In genomic region chr2:112328069-112328777, GRCm38 (mm10) we compare ENCODE assay signal across 21 mouse cellular contexts. TPM values are rescaled to one million over a fixed set of nuclear protein-coding genes. Genes with fewer than 3 reads are reported as not detected.
DNase-seq lines count a peak whose midpoint lies in the region; ATAC-seq and TF ChIP-seq lines count a peak whose summit lies in the region.
"Had no signal": no experiment of that assay in that cellular context is flagged by ENCODE, and none has a peak within 500 bp of the region (broad histone marks: within the 10 kb centered on the region; RNA-seq: fewer than 3 reads in every experiment).

No protein-coding gene starts in this region.

- no peaks in the 10 kb centered on the region for H3K9me3 ChIP-seq in forebrain, embryonic 15.5 days
- H3K9me3 ChIP-seq in forebrain, embryonic 10.5 days = no peaks in the 10 kb centered on the region
- H3K9me3 ChIP-seq in liver, embryonic 14.5 days (ENCODE audit: control insufficient read depth, low read length) = no peaks in the 10 kb centered on the region
- H3K9me3 ChIP-seq: embryonic facial prominence, embryonic 13.5 days; hindbrain, embryonic 10.5 days; limb, embryonic 15.5 days; neural tube, embryonic 12.5 days had no signal

- no peak overlapping the region for H3K4me2 ChIP-seq in forebrain, embryonic 15.5 days (replicated peaks)
- H3K4me2 ChIP-seq in liver, embryonic 14.5 days (ENCODE audit: low read depth) = peak overlapping the region; percentile 36
- H3K4me2 ChIP-seq: embryonic facial prominence, embryonic 13.5 days; limb, embryonic 15.5 days; neural tube, embryonic 12.5 days had no signal

- H3K4me3 ChIP-seq in forebrain, embryonic 15.5 days = no peak overlapping the region
- no peak overlapping the region for H3K4me3 ChIP-seq in forebrain, embryonic 10.5 days
- no peak overlapping the region for H3K4me3 ChIP-seq in liver, embryonic 14.5 days (ENCODE audit: insufficient read depth in 1 of 2, low read depth in 2 of 2, low read length in 2 of 2)
- H3K4me3 ChIP-seq: embryonic facial prominence, embryonic 13.5 days; hindbrain, embryonic 10.5 days; limb, embryonic 15.5 days; neural tube, embryonic 12.5 days had no signal

- no peak for TF ChIP-seq CTCF in liver, embryonic 14.5 days (IDR thresholded peaks at IDR 0.05; ENCODE audit: low read depth)

- no peaks in the 10 kb centered on the region for H3K27me3 ChIP-seq in forebrain, embryonic 15.5 days
- H3K27me3 ChIP-seq in forebrain, embryonic 10.5 days (ENCODE audit: poor library complexity, severe bottlenecking) = no peaks in the 10 kb centered on the region
- no peaks in the 10 kb centered on the region for H3K27me3 ChIP-seq in liver, embryonic 14.5 days (ENCODE audit: control insufficient read depth, insufficient read depth, low read length)
- H3K27me3 ChIP-seq: embryonic facial prominence, embryonic 13.5 days; limb, embryonic 15.5 days; neural tube, embryonic 12.5 days had no signal

- no peak for DNase-seq in forebrain, embryonic 10.5 days (ENCODE audit: extremely low spot score, low spot score)
- DNase-seq in liver, embryonic 14.5 days (ENCODE audit: low read depth in 3 of 3, low spot score in 3 of 3) = peak; percentile 54 to 60 (median 57)
- DNase-seq in thymus, postnatal 14 days = no peak
- no peak for DNase-seq in thymus, postnatal 4 days
- no peak for DNase-seq in gastrocnemius, postnatal 14 days
- DNase-seq: adrenal gland, postnatal 25 days; cerebellum, adult 8-10 months; gastrocnemius, postnatal 10 days; kidney, adult 8-10 months; kidney, postnatal 25 days; lung, postnatal 14 days; right cerebral cortex, adult 18-20 months had no signal

- intact Hi-C loops in gastrocnemius, postnatal 14 days (cut with DNase I; ENCODE audit: low total_unique reads) = no loop called here

- TF ChIP-seq EP300 in liver, embryonic 14.5 days (IDR thresholded peaks at IDR 0.05; ENCODE audit: low read depth) = peak; percentile 58

- H3K4me1 ChIP-seq in forebrain, embryonic 15.5 days = no peaks in the 10 kb centered on the region
- H3K4me1 ChIP-seq in forebrain, embryonic 10.5 days = no peaks in the 10 kb centered on the region
- peaks cover 16 to 18% of the 10 kb centered on the region in 2 experiments for H3K4me1 ChIP-seq in liver, embryonic 14.5 days (replicated peaks; ENCODE audit: control insufficient read depth in 2 of 2, insufficient read depth in 2 of 2, low read length in 1 of 2)
- H3K4me1 ChIP-seq: embryonic facial prominence, embryonic 13.5 days; hindbrain, embryonic 10.5 days; limb, embryonic 15.5 days; neural tube, embryonic 12.5 days had no signal

- 86% methylated on average over 11 of the region's 11 CpGs for WGBS in forebrain, embryonic 15.5 days
- WGBS in forebrain, embryonic 10.5 days = 87% methylated on average over 11 of the region's 11 CpGs
- WGBS in liver, embryonic 14.5 days (ENCODE audit: insufficient replicate concordance) = 53% methylated on average over 11 of the region's 11 CpGs

- no peaks in the 10 kb centered on the region for H3K36me3 ChIP-seq in forebrain, embryonic 15.5 days
- no peaks in the 10 kb centered on the region for H3K36me3 ChIP-seq in forebrain, embryonic 10.5 days (replicated peaks)
- H3K36me3 ChIP-seq in liver, embryonic 14.5 days (replicated peaks; ENCODE audit: control insufficient read depth, insufficient read depth, low read depth) = no peaks in the 10 kb centered on the region
- H3K36me3 ChIP-seq: embryonic facial prominence, embryonic 13.5 days; hindbrain, embryonic 10.5 days; limb, embryonic 15.5 days; neural tube, embryonic 12.5 days had no signal

- H3K9ac ChIP-seq in forebrain, embryonic 15.5 days (replicated peaks) = no peak overlapping the region
- no peak overlapping the region for H3K9ac ChIP-seq in liver, embryonic 14.5 days (replicated peaks)
- H3K9ac ChIP-seq: embryonic facial prominence, embryonic 13.5 days; limb, embryonic 15.5 days; neural tube, embryonic 12.5 days had no signal

- 0 out of 2 replicates have a peak, but pooled peaks have one; percentile 8 for ATAC-seq in forebrain, embryonic 15.5 days (replicated peaks)
- ATAC-seq in CD4-positive, CD25-positive, alpha-beta regulatory T cell, adult 4 months = peak; percentile 29
- peak; percentile 65 for ATAC-seq in erythroid progenitor cell, adult 5-6 weeks (replicated peaks; ENCODE audit: low FRiP score, poor library complexity, severe bottlenecking)
- peak; percentile 91 for ATAC-seq in liver, embryonic 14.5 days (ENCODE audit: insufficient read depth)
- ATAC-seq: activated CD4-positive, CD25-positive, alpha-beta regulatory T cell, adult 4 months; hindbrain, postnatal 0 days had no signal

- no peak overlapping the region for H3K27ac ChIP-seq in forebrain, embryonic 15.5 days (replicated peaks)
- H3K27ac ChIP-seq in forebrain, embryonic 10.5 days = no peak overlapping the region
- H3K27ac ChIP-seq in liver, embryonic 14.5 days = no peak overlapping the region
- H3K27ac ChIP-seq: embryonic facial prominence, embryonic 13.5 days; hindbrain, embryonic 10.5 days; hindbrain, postnatal 0 days; limb, embryonic 15.5 days; neural tube, embryonic 12.5 days had no signal

RNA-seq across cellular contexts. Expression of gene Emc4, which starts 39.6 kb away (rescaled TPM):
- 160 and 166 TPM in 2 replicates for polyA plus RNA-seq in forebrain, embryonic 15.5 days (2015; fragmentation: Nextera tagmentation; extraction: Ambion mirVana)
- polyA plus RNA-seq in forebrain, embryonic 10.5 days (2016; fragmentation: Nextera tagmentation; extraction: Ambion mirVana) = 113 TPM in 2 replicates
- polyA plus RNA-seq in CD4-positive, CD25-positive, alpha-beta regulatory T cell, adult 4 months (2017; shearing (Covaris generic)) = 10 to 100 TPM; 67.0 to 76.1 TPM
- 23.5 and 30.3 TPM in 2 replicates for total RNA-seq in erythroid progenitor cell, adult 5-6 weeks (2015; ENCODE audit: low replicate concordance)
- 9.9 and 11.3 TPM in 2 replicates for total RNA-seq in erythroid progenitor cell, adult 5-6 weeks (2017; ENCODE audit: low replicate concordance)
- polyA plus RNA-seq in liver, embryonic 14.5 days (2012; rRNA removed) = 22.9 and 26.3 TPM in 2 replicates
- polyA plus RNA-seq in liver, embryonic 14.5 days (2014; fragmentation: Nextera tagmentation; extraction: Ambion mirVana) = 37.4 and 38.1 TPM in 2 replicates
- 10 to 100 TPM; 67.2 to 71.2 TPM for total RNA-seq in gastrocnemius, postnatal 14 days (2021)

RNA-seq across cellular contexts. Expression of gene Katnbl1, which starts 50.8 kb away (rescaled TPM):
- 42.9 and 46.7 TPM in 2 replicates for polyA plus RNA-seq in forebrain, embryonic 15.5 days (2015; fragmentation: Nextera tagmentation; extraction: Ambion mirVana)
- polyA plus RNA-seq in forebrain, embryonic 10.5 days (2016; fragmentation: Nextera tagmentation; extraction: Ambion mirVana) = 43.0 and 44.7 TPM in 2 replicates
- polyA plus RNA-seq in CD4-positive, CD25-positive, alpha-beta regulatory T cell, adult 4 months (2017; shearing (Covaris generic)) = 10 to 100 TPM; 21.1 to 23.5 TPM
- 21.3 and 29.3 TPM in 2 replicates for total RNA-seq in erythroid progenitor cell, adult 5-6 weeks (2015; ENCODE audit: low replicate concordance)
- 20.7 and 21.3 TPM in 2 replicates for total RNA-seq in erythroid progenitor cell, adult 5-6 weeks (2017; ENCODE audit: low replicate concordance)
- polyA plus RNA-seq in liver, embryonic 14.5 days (2012; rRNA removed) = 4.6 and 6.5 TPM in 2 replicates
- 20.0 and 20.9 TPM in 2 replicates for polyA plus RNA-seq in liver, embryonic 14.5 days (2014; fragmentation: Nextera tagmentation; extraction: Ambion mirVana)
- 1 to 10 TPM; 4.3 to 5.1 TPM for total RNA-seq in gastrocnemius, postnatal 14 days (2021)

Comparison
In these comparisons a context has a peak if more than half of its experiments do, and no peak if none do; other contexts are left out.
1. ATAC-seq: peak in every context shown above with its lines; median percentile 91 in liver, embryonic 14.5 days; 65 in erythroid progenitor cell, adult 5-6 weeks; 29 in CD4-positive, CD25-positive, alpha-beta regulatory T cell, adult 4 months; 8 in forebrain, embryonic 15.5 days.
2. DNase-seq: peak in liver, embryonic 14.5 days (3 of 3); none in forebrain, embryonic 10.5 days (single experiment), thymus, postnatal 14 days (single experiment), thymus, postnatal 4 days (single experiment) and gastrocnemius, postnatal 14 days (single experiment).